Mouse (Mus musculus) MN1 (cell line): ENCODE data around the gene Clrn2.

ENCODE experiments used
- DNase-seq: peaks from one replicate; pipeline ENCODE4 v3.0.0-alpha.2; 2016; ENCODE audit warnings: low spot score

Clrn2 gene

GRCm38 (mm10) chr5:45449831-45450716 lies 3.5 kb upstream of the Clrn2 start, which contains the start of gene Qdpr:
Gene Qdpr (minus strand): TSS chr5:45450236.
- peak; percentile 96 for DNase-seq

GRCm38 (mm10) chr5:45454456-45454855 lies 905 bp downstream of the Clrn2 start:
- no peak for DNase-seq

DNA sequence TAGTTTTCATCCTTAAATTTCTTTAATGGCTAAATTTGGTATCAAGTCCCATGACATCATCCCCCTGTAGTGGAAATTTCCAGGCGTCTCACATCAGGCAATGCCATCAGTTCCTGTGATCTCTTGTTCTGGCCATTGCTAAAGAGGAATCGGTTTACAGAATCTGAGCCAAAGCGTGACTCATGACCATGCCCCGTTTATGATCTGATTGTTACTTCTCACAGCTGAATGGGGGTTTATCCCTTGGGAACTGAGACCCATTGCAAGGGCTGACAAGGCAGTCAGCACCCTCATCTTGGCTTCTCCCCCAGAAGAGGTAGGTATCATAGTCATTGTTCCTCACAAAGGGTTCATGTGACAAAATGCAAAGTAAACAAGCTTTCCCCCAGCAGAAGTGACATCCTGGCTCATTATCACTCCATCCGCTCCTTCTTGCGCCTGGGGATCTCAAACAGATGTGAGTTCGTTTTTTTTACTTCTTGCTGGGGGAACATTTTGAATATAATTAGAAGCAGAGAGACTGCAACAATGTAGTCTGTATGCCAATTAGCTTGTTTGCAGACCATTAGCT lies 19.4 kb downstream of the Clrn2 start:
- DNase-seq: peak; percentile 77

DNA sequence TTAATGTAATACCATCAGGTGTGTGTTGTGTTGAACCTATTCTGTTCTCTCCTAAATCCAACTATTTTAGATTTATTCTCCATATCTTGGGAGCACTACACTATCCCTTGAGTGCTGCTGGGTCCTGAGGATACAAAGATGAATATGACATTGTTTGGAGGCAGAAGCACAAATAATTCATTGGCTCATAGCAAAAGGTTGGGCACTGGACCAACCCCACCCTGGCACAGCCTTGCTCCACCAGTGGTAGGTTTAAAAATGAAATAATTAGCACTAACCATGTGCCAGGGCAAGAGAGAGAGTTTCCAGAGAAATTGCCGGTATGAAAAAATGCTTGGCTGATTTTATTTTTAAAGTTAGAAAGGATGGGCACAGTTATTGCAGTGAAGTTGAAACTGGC lies 20.0 kb downstream of the Clrn2 start:
- no peak for DNase-seq

DNA sequence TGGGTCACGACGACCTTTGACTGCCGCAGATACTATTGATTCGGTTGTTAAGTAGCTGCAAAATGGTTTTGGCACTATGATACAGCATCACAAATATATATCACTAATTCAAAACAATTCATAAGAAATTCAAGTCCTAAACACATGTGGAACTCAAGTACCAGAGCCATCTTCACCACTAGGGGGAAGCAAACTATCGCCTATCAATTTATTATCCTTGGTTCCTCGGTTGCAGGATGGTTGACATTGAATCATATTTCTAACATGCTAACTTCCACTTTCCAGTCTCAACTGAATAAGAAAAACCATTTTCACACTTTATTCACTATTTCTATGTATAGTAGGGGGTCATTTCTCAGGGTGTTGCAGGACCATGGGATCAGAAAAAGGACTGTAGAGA lies 20.7 kb downstream of the Clrn2 start:
- DNase-seq: peak; percentile 72

- DNase-seq: no peak
Observed at GRCm38 (mm10) chr5:45474758-45475157, 21.2 kb downstream of the Clrn2 start.

- DNase-seq: no peak
Observed at GRCm38 (mm10) chr5:45475771-45476170, 22.2 kb downstream of the Clrn2 start.

- DNase-seq: no peak
Observed at GRCm38 (mm10) chr5:45476288-45476687, 22.7 kb downstream of the Clrn2 start.

- no peak for DNase-seq
Observed at GRCm38 (mm10) chr5:45477601-45478000, 24.1 kb downstream of the Clrn2 start.

- no peak for DNase-seq
Observed at GRCm38 (mm10) chr5:45480066-45480465, 26.5 kb downstream of the Clrn2 start.

GRCm38 (mm10) chr5:45481125-45481524 lies 27.6 kb downstream of the Clrn2 start:
- no peak for DNase-seq

GRCm38 (mm10) chr5:45482607-45483006 lies 29.1 kb downstream of the Clrn2 start:
- no peak for DNase-seq

DNA sequence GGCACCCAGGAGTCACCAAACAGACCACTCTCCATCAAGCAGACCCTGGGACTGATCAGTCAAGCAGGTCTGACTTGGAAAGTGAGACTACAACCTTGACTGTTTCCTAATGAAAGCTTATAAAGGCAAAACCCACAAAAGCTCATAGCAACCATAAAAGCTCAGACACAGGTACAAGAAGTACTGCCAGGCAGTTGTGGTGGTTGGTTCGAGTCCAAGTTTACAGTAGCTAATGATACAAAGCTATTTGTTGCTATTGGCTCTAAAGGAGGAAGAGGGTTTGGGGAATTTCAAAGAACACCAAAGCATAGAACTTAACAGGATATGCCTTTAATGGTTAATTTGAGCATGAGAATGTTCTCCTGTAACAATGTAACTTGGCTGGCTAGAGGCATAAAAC lies 30.1 kb downstream of the Clrn2 start:
- no peak for DNase-seq

- DNase-seq: no peak
Observed at GRCm38 (mm10) chr5:45491776-45492175, 38.2 kb downstream of the Clrn2 start.

- DNase-seq: peak; percentile 94
Observed at GRCm38 (mm10) chr5:45493191-45494092, 39.9 kb downstream of the Clrn2 start, which contains the start of gene Lap3. Gene Lap3 (plus strand): TSS chr5:45493374.

GRCm38 (mm10) chr5:45494093-45494755 lies 40.7 kb downstream of the Clrn2 start:
- DNase-seq: no peak

GRCm38 (mm10) chr5:45495429-45495975 lies 42.0 kb downstream of the Clrn2 start:
- no peak for DNase-seq

GRCm38 (mm10) chr5:45496042-45496441 lies 42.5 kb downstream of the Clrn2 start:
- no peak for DNase-seq

DNA sequence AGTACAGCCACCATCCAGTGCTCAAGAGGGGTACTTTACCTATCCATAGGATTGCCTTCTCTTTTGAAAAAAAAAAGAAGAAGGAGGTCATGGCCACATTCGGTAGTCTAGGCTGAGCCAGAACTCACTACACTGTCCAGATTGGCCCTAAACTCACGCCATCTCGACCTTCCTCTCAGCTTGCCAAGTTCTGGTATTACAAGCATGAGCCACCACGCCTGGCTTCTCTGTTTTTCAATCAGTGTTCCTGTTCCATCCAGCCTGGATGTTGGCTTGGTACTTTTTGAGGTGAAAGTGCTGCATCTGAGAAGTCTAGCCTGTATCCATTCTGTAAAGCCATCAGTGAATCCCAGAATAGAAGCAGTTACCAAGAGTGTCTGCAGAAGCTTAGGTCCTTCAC lies 42.9 kb downstream of the Clrn2 start:
- no peak for DNase-seq

DNA sequence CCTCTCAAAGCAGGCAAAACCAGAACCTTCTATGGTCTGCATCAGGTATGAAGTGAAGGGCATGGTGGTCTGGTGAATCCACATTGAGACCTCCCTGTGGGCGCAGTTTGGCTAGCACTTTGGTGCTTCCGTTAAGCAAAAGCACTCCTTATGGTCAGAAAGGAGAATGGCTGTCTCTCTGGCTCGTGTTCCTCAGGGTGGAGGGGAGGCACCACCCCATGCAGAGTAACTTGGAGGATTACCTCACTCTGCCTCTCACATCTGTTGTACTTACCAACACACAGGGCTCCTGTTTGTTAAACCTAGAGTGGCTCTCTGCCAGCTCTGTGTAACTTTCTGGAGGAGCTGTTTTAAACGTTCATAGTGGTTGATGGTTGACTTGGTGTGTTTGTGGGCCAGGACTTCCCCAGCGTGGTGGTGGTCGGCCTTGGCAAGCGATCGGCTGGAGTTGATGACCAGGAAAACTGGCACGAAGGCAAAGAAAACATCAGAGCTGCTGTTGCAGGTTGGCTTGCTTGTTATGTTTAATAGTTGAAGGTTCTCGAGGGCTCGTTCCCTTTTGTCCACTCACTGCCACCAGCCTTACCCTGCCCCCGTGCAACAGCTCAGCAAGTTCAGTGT lies 43.5 kb downstream of the Clrn2 start:
- no peak for DNase-seq

DNA sequence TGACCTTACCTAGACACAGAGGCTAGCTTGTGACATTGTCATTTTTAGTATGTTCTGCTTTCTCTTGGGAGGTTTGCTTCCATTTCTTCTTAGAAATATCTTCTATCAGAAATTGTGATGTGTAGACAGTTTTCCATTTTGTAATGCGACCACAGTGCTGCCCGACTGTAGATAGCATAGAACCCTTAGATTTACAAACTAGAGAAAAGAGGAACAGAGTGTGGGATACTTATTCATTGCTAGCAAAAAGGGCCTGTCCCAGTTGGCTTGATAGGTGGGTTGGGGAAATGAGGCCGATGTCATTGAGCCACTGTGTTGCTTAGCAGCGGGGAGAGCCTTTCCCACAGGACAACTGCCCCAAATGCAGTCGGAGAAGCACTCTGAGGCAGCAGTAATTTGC lies 44.0 kb downstream of the Clrn2 start:
- DNase-seq: no peak
